Mouse (Mus musculus) CD4-positive, CD25-positive, alpha-beta regulatory T cell, adult 9 weeks (primary cell): ENCODE measurements around the gene Gm49396. TPM values are rescaled to one million over a fixed set of nuclear protein-coding genes. Genes with fewer than 3 reads are reported as not detected.

Experiments used
- polyA plus RNA-seq: library from polyadenylated mRNA; unstranded; fragments of 100-300 nt; shearing (Covaris generic); gene quantifications from one replicate; pipeline ENCODE4 v1.2.1, GENCODE M21; 2017

Gm49396 gene
- 97.7 TPM for polyA plus RNA-seq

GRCm38 (mm10) chr7:30563117-30563905, at the start of gene Gm49396, which contains the start of the genes U2af1l4 and Psenen:
TSS of gene Gm49396 (plus strand) at chr7:30563344.
TSS of gene U2af1l4 (plus strand) at chr7:30563301.
TSS of gene Psenen (minus strand) at chr7:30563627.

DNA sequence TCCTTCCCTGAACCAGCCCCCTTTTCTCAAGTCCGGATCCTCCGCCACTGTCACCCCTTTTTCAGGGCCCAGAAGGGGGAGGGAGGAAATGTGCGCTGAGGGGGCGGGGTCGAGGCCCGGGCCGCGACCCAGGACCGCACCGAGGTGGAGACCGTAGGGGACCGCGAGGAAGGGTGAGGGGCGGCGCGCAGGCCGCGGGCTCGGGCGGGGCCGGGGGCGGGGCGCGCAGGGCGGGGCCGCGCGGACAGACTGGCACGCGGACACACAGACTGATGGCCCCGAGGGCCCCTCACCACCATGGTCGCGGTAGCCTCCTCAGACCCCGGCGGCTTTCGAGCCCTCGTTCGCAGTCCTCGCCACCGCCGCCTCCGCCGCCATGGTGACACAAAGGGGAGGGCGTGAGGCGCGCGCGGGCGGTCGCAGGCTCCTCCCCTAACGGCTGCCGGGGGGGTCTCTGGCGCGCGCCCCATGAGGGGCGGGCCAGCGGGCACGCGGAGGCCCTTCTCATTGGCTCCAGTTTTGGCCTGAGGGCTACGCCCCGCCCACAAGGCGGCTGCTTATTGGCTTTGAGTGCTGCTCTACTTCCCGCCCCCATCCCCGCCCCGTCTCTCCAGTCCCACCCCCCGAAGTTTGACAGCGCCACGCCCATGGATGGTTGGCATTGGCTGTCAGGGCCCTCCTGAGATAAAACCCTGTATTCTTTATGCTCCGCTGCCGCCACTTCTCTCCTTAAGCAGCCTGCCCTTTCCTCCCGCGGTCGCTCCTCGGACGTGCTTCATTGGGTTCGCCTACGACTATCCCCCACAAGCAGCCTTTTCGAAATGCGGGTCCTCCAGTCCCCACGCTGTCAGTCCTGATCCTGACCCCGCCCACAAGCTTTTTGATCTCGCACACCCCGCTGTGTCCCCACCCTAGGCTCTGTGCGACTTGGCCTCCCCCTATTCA, 28.2 kb upstream of the Gm49396 start, which contains the start of gene Arhgap33:
TSS of gene Arhgap33 (minus strand) at position 428 of the 945 bp plus-strand sequence.

GRCm38 (mm10) chr7:30552102-30553020, 10.8 kb upstream of the Gm49396 start, which contains the start of the genes Hspb6 and Proser3:
TSS of gene Hspb6 (plus strand) at chr7:30552178.
TSS of gene Proser3 (minus strand) at chr7:30552299.

GRCm38 (mm10) chr7:30559443-30559954, 3.6 kb upstream of the Gm49396 start, which contains the start of gene Lin37:
TSS of gene Lin37 (minus strand) at chr7:30559838.

GRCm38 (mm10) chr7:30564970-30565571, 1.9 kb downstream of the Gm49396 start, which contains the start of gene Igflr1:
TSS of gene Igflr1 (plus strand) at chr7:30565427.

DNA sequence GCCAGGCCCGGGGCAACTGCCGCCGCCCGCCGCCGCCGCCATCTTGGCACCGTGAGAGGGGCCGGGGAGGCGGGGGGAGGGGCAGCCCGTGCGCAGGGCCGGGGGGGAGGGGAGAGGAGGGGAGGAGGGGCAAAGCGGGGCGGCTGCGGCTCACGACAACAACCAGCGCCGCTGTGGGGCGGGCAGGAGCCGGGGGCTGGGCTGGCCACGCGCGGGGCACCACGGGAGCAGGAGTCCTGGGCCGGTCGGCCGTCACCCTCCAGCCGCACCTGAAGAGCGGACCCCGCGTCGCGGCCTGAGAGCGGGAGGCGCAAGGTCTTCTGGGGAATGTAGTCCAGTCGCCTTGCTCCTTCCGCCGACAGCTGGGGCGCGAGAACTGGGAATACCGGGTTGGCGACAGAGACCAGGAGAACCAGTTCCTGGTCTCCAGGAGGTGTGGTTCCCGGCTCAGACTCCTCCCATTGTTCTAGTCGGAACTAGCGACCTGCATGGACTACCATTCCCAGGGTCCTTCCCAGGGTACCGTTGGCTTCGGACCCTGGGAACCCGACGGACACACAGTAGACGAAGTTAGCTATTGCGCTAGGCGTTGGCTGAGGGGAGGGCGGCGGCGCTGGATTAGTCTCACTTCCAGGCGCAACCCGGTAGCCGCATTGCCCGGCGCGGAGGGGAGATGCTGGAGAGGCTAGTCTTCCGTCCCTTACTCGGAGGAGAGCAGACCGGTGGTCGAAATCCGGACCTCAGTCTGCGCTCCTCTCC, 25.7 kb downstream of the Gm49396 start, which contains the start of gene Kmt2b:
TSS of gene Kmt2b (minus strand) at position 51 of the 759 bp plus-strand sequence.

DNA sequence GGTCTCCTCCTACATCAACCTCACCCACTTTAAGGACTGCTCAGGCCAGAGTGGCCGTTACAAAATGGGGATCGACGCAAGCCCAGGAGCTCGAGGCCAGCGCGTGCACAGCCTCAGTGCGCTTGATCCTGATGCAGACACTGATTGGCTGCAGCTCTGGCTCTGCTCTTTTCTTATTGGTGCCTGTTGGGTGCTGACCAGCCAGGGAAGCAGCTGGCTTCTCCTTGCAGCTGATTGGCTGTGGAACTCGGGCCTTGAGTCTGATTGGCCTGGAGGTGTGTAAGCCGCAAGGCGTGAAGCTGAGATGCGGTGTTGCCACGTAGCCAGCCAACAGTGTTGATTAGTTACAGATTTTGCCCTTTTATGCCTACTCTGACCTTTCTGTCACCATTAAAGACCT, 35.6 kb downstream of the Gm49396 start, which contains the start of gene Zbtb32:
TSS of gene Zbtb32 (minus strand) at position 124 of the 400 bp plus-strand sequence.

DNA sequence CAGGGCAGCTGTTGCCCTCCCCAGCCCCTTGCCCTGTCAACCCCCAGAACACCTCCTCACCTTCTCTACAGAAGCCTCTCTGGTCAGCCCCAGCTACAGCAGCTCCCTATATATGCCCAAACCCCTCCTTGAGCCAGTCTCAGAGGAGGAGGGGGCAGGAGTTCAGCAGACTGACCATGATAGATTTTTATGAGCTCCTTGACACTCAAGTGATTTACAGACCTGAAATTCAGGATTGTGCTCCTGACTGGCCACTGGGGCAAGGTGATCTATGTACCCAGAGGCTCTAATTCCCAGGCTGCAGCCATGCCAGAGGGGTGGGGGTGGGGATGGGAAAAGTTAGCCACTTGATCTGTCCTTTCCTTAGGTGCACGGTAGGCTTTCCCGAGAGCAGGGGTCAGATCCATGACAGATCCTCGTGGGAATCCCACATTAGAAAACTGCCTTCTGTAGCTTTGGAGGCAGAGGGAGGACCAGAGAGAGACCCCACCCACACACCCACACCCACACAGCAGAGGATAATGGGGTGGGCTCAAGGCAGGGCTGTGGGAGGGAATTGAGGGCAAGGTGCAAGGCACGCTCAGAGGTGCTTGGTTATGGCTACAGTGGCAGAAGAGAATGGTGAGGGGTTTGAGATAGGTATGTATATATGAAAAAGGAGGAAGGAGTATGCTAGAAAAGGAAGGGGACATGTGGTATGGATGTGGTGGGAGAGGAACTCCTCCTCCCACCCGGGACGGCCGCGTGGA, 49.7 kb downstream of the Gm49396 start, which contains the start of gene Upk1a:
TSS of gene Upk1a (minus strand) at position 194 of the 749 bp plus-strand sequence.

Other genes starting within 250 kb of the Gm49396 start
- 13.5 TPM for gene Syne4, start 248.5 kb upstream of the Gm49396 start, polyA plus RNA-seq
- not detected for gene E130208F15Rik, start 241.6 kb upstream of the Gm49396 start, polyA plus RNA-seq
- gene Sdhaf1, start 239.4 kb upstream of the Gm49396 start, polyA plus RNA-seq: 7.4 TPM
- not detected for gene Lrfn3, start 200.6 kb upstream of the Gm49396 start, polyA plus RNA-seq
- gene Tyrobp, start 149.6 kb upstream of the Gm49396 start, polyA plus RNA-seq: 7.0 TPM
- 514 TPM for gene Hcst, start 143.5 kb upstream of the Gm49396 start, polyA plus RNA-seq
- gene Nfkbid, start 141.6 kb upstream of the Gm49396 start, polyA plus RNA-seq: 102 TPM
- gene Aplp1, start 117.8 kb upstream of the Gm49396 start, polyA plus RNA-seq: 3.1 TPM
- not detected for gene Kirrel2, start 105.7 kb upstream of the Gm49396 start, polyA plus RNA-seq
- gene Nphs1, start 105.0 kb upstream of the Gm49396 start, polyA plus RNA-seq: not detected
- gene Prodh2, start 69.7 kb upstream of the Gm49396 start, polyA plus RNA-seq: not detected
- 1.8 TPM for gene Arhgap33, start 28.3 kb upstream of the Gm49396 start, polyA plus RNA-seq
- gene Hspb6, start 11.2 kb upstream of the Gm49396 start, polyA plus RNA-seq: 5.2 TPM
- gene Proser3, start 11.0 kb upstream of the Gm49396 start, polyA plus RNA-seq: 10.0 TPM
- 117 TPM for gene Lin37, start 3.5 kb upstream of the Gm49396 start, polyA plus RNA-seq
- gene U2af1l4, start within 50 bp of the Gm49396 start, polyA plus RNA-seq: 68.8 TPM
- 274 TPM for gene Psenen, start 283 bp downstream of the Gm49396 start, polyA plus RNA-seq
- 171 TPM for gene Igflr1, start 2.1 kb downstream of the Gm49396 start, polyA plus RNA-seq
- 8.9 TPM for gene Kmt2b, start 25.4 kb downstream of the Gm49396 start, polyA plus RNA-seq
- 15.6 TPM for gene Zbtb32, start 35.6 kb downstream of the Gm49396 start, polyA plus RNA-seq
- 0.65 TPM for gene Upk1a, start 49.5 kb downstream of the Gm49396 start, polyA plus RNA-seq
- 713 TPM for gene Cox6b1, start 62.8 kb downstream of the Gm49396 start, polyA plus RNA-seq
- gene Etv2, start 72.5 kb downstream of the Gm49396 start, polyA plus RNA-seq: not detected
- 195 TPM for gene Rbm42, start 87.0 kb downstream of the Gm49396 start, polyA plus RNA-seq
- 40.4 TPM for gene Haus5, start 101.7 kb downstream of the Gm49396 start, polyA plus RNA-seq
- gene Pmis2, start 108.3 kb downstream of the Gm49396 start, polyA plus RNA-seq: not detected
- gene 2200002J24Rik, start 135.6 kb downstream of the Gm49396 start, polyA plus RNA-seq: not detected
- not detected for gene Atp4a, start 148.9 kb downstream of the Gm49396 start, polyA plus RNA-seq
- gene Tmem147, start 166.2 kb downstream of the Gm49396 start, polyA plus RNA-seq: 133 TPM
- 0.63 TPM for gene Gapdhs, start 180.3 kb downstream of the Gm49396 start, polyA plus RNA-seq
- 1.1 TPM for gene Sbsn, start 188.1 kb downstream of the Gm49396 start, polyA plus RNA-seq
- not detected for gene Dmkn, start 200.4 kb downstream of the Gm49396 start, polyA plus RNA-seq
- not detected for gene Krtdap, start 224.6 kb downstream of the Gm49396 start, polyA plus RNA-seq